Mouse (Mus musculus) testis, adult 2 months (tissue): ENCODE data around the gene Steap2.

Source experiments
- CTCF ChIP-seq: fragments of 200-500 bp; IDR thresholded peaks from 2 replicates; pipeline ENCODE4 v1.5.1; 2012; ENCODE audit warnings: low read depth, mild to moderate bottlenecking, inconsistent platforms, low read length, moderate library complexity; ENCODE audit not compliant: control insufficient read depth, insufficient read depth, insufficient replicate concordance
- POLR2A ChIP-seq: fragments of 200-500 bp; IDR thresholded peaks from 2 replicates; pipeline ENCODE4 v1.6.1; 2012; ENCODE audit warnings: low read depth, mild to moderate bottlenecking, inconsistent platforms, low read length, moderate library complexity; ENCODE audit not compliant: control insufficient read depth

GRCm38 (mm10) chr5:5658680-5659079 is 35.7 kb downstream of the Steap2 start:
- TF ChIP-seq CTCF (no peak), POLR2A (no peak)
